Mouse (Mus musculus) heart, embryonic 16.5 days (tissue): Measurements from ENCODE around the gene Spg7. TPM values are rescaled to one million over a fixed set of nuclear protein-coding genes. Genes with fewer than 3 reads are reported as not detected.

ENCODE experiments used
- ATAC-seq: fragments of 200-750 bp; cut with Nextera tagmentation; replicated peaks from 2 replicates; pipeline ENCODE4 v1.8.0; 2017; ENCODE audit warnings: moderate number of reproducible peaks; ENCODE audit not compliant: insufficient read depth, low FRiP score; ENCODE audit errors: extremely low read depth
- H3K27ac ChIP-seq: fragments of 300-500 bp; sonication (generic); 2 replicates; pipeline ENCODE4 v1.5.1; 2014; ENCODE audit warnings: mild to moderate bottlenecking, low read length, control low read depth, moderate library complexity
- H3K27me3 ChIP-seq: fragments of 300-500 bp; sonication (generic); 2 replicates; pipeline ENCODE4 v1.6.1; 2014; ENCODE audit warnings: low read length, mixed read lengths; ENCODE audit not compliant: control insufficient read depth, insufficient read depth
- H3K36me3 ChIP-seq: fragments of 300-500 bp; sonication (generic); 2 replicates; pipeline ENCODE4 v1.6.1; 2014; ENCODE audit not compliant: control insufficient read depth, insufficient read depth
- H3K4me1 ChIP-seq: fragments of 300-500 bp; sonication (generic); 2 replicates; pipeline ENCODE4 v1.6.1; 2014; ENCODE audit warnings: low read length, mixed read lengths; ENCODE audit not compliant: control insufficient read depth, insufficient read depth
- H3K4me2 ChIP-seq: fragments of 300-500 bp; sonication (generic); 2 replicates; pipeline ENCODE4 v1.6.1; 2014; ENCODE audit warnings: low read depth, mild to moderate bottlenecking, control low read depth, low read length
- H3K4me3 ChIP-seq: fragments of 300-500 bp; sonication (generic); 2 replicates; pipeline ENCODE4 v1.5.1; 2014; ENCODE audit warnings: mild to moderate bottlenecking, control low read depth, low read length
- H3K9ac ChIP-seq: fragments of 300-500 bp; sonication (generic); 2 replicates; pipeline ENCODE4 v1.6.1; 2014; ENCODE audit warnings: low read length, control low read depth
- H3K9me3 ChIP-seq: fragments of 300-500 bp; sonication (generic); replicated peaks from 2 replicates; pipeline ENCODE4 v1.6.1; 2016; ENCODE audit warnings: low read length; ENCODE audit not compliant: control insufficient read depth
- WGBS: fragments of 180-500 bp; shearing (Covaris S2); extraction: QIAGEN DNeasy Blood & Tissue Kit; methylation state at CpG from one replicate; pipeline ENCODE4 v1.1.7; 2014; 5-methylcytosine and 5-hydroxymethylcytosine counted together
- polyA plus RNA-seq: library from polyadenylated mRNA; unstranded; fragments of >200 nt; fragmentation: Nextera tagmentation; extraction: Ambion mirVana; gene quantifications from 2 replicates; pipeline ENCODE4 v1.2.1, GENCODE M21; 2015

Spg7 gene
- polyA plus RNA-seq = 60.7 and 71.0 TPM in 2 replicates

DNA sequence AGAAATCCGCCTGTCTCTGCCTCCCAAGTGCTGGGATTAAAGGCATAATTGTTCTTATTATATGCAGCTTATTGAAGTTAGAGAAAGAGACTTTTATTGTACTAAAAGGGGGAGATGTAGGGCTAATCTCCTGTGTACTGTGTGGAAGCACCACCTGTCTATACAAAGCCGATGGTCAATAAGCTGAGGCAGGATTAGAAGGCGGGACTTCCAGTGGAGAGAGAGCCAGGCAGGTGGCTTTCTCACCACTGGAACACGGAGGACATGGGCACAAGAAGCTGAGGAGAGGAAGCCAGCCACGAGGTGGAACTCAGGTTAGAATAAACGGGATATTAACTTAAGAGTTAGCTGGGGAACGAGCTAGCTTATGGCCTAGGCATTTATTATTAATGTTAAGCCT is at the start of gene Spg7:
Gene Spg7, plus strand, starts transcription at position 222 of the 400 bp plus-strand sequence.
- H3K36me3 ChIP-seq = no peaks in the 10 kb centered on the region; the same call in 1 of the 2 replicates
- 76% methylated on average over 7 of the region's 7 CpGs for WGBS
- H3K4me2 ChIP-seq = no peak within 1 kb of the TSS
- H3K4me3 ChIP-seq = no peak within 1 kb of the TSS
- no peak for ATAC-seq
- H3K9ac ChIP-seq = no peak within 1 kb of the TSS; the same call in 1 of the 2 replicates
- no peaks in the 10 kb centered on the region for H3K9me3 ChIP-seq
- H3K4me1 ChIP-seq = peaks cover 17% of the 10 kb centered on the region
- H3K27me3 ChIP-seq = no peaks in the 10 kb centered on the region
- no peak within 1 kb of the TSS for H3K27ac ChIP-seq

DNA sequence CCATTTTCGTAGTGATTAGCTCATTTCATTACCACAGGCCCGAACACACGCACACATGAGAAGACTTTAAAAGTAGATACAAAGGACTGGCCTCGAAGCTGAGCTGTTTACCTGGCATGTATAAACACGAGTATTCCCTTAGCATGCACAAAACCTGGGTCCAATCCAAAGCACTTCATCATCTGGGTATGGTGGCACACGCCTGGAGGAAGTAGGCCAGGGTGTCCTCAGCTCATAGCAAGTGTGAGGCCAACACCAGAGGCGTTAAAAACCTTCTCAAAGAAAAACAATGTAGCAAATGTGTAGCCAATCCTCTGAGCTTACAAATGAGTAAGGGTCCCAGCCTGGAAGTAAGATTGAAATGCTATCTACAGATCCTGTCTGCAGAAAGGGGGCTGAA is 48.3 kb upstream of the Spg7 start:
- H3K4me1 ChIP-seq = peaks cover 25% of the 10 kb centered on the region
- no peaks in the 10 kb centered on the region for H3K27me3 ChIP-seq
- H3K9me3 ChIP-seq = no peaks in the 10 kb centered on the region
- no peak for ATAC-seq
- no peak overlapping the region for H3K4me2 ChIP-seq
- no peak overlapping the region for H3K4me3 ChIP-seq
- H3K36me3 ChIP-seq = 0 out of 2 replicates have a peak, but pooled peaks cover 5% of the 10 kb centered on the region
- H3K9ac ChIP-seq = no peak overlapping the region
- 69% methylated on average over 7 of the region's 7 CpGs for WGBS
- H3K27ac ChIP-seq = no peak overlapping the region

DNA sequence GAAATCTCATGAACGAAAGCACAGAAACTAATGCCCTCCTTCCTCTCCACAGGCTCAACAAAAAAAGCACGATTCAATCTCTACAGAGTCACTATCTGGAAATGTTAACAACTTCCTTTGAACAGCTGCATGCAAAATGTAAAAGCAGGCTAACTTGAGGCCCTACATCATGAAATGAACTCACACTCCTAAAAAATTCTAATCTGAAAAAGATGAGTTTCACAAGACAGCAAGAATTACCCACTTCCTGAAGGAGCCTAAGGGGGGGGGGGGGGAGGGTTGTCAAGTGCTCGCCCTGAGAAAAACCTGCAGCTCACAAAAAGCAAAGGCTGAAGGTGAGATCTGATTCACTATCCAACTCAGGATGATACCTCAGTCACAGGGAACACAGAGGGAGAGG is 47.7 kb upstream of the Spg7 start:
- WGBS = 38% methylated on average over 3 of the region's 3 CpGs
- H3K27me3 ChIP-seq = no peaks in the 10 kb centered on the region
- no peak overlapping the region for H3K9ac ChIP-seq
- ATAC-seq = no peak; the same call in 1 of the 2 replicates
- no peaks in the 10 kb centered on the region for H3K9me3 ChIP-seq
- H3K27ac ChIP-seq = no peak overlapping the region
- no peak overlapping the region for H3K4me3 ChIP-seq
- H3K4me2 ChIP-seq = no peak overlapping the region
- peaks cover 26% of the 10 kb centered on the region for H3K4me1 ChIP-seq
- 0 out of 2 replicates have a peak, but pooled peaks cover 5% of the 10 kb centered on the region for H3K36me3 ChIP-seq

DNA sequence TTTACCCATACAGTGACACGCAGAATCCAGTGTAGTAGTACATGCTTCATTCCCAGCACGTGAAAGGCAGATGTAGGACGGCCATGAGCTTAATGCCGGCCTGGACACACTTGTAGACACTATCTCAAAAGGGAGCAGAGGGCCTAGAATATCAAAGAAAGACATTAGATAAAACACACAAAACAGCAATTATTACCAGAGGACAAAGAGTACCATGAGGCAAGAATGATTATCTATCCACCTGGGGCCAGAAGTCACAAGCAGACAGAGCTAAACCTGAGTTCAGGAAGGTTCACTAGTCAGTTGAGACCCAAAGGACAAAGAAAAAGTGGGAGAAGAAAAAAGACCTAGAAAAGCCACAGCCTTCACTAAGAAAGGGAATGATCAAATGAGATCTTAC is 45.6 kb upstream of the Spg7 start:
- H3K27ac ChIP-seq = no peak overlapping the region
- H3K36me3 ChIP-seq = 0 out of 2 replicates have a peak, but pooled peaks cover 5% of the 10 kb centered on the region
- no peaks in the 10 kb centered on the region for H3K27me3 ChIP-seq
- ATAC-seq = no peak
- no peak overlapping the region for H3K4me3 ChIP-seq
- H3K9me3 ChIP-seq = no peaks in the 10 kb centered on the region
- H3K9ac ChIP-seq = no peak overlapping the region
- H3K4me1 ChIP-seq = peaks cover 43% of the 10 kb centered on the region
- no peak overlapping the region for H3K4me2 ChIP-seq
- WGBS = 73% methylated on average over 4 of the region's 4 CpGs

DNA sequence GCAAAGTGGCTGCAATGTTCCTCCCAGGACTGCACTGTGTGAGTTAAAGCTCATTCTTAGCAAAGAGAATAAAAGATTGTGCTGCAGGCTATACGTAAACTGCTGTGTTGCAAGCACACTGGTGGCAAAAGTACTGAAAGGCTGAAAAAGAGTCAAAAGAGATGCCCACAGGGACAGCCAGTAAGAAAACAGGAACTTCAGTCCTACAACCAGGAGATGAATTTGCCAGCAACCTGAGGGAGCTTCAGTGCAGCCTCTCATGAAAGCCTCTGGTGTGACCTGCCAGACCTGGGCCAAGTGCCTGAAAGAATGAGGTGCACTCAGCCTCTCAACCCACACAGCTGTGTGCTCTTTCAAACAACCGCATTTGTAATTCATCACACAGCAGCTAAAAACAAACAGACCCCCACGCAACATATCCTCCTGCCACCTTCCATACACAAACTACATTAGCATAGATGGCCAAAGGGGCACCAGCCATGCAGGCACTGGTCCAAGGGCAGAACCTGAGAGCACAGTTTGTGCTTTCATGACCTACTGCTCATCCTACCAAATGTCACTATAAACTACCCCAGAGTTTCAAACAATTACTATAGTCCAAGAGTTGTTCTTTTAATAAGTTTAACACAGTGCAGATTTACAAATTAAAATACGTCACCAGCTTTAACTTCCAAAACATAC is 44.1 kb upstream of the Spg7 start:
- Histone ChIP-seq H3K27ac (no peak overlapping the region), H3K4me2 (no peak overlapping the region), H3K9ac (no peak overlapping the region), H3K9me3 (no peaks in the 10 kb centered on the region), H3K36me3 (0 out of 2 replicates have a peak, but pooled peaks cover 4% of the 10 kb centered on the region), H3K4me3 (no peak overlapping the region), H3K27me3 (no peaks in the 10 kb centered on the region), H3K4me1 (peaks cover 48% of the 10 kb centered on the region)
- WGBS = 69% methylated on average over 4 of the region's 4 CpGs
- ATAC-seq = no peak

DNA sequence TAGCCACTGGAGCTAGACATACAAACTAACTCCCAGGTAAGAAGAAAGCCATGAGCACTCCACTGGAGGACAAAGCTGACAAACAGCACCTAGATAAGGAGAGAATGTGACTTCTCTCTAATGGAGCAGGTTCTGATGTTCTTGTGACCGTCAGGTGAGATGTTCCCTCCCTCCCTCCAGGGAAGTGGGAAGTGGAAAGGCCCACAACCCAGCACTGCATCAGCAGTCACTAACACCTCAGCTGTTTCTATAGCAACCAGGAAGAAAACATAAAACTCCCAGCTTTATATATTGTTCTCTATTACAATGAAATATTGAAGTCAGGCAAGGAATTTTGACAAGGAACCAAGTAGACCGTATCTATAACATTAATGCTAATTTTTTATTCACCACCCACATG is 42.7 kb upstream of the Spg7 start:
- Histone ChIP-seq H3K27me3 (no peaks in the 10 kb centered on the region), H3K4me1 (peaks cover 39% of the 10 kb centered on the region), H3K36me3 (0 out of 2 replicates have a peak, but pooled peaks cover 4% of the 10 kb centered on the region), H3K9ac (no peak overlapping the region), H3K4me2 (no peak overlapping the region), H3K27ac (no peak overlapping the region), H3K9me3 (no peaks in the 10 kb centered on the region), H3K4me3 (no peak overlapping the region)
- ATAC-seq = no peak
- WGBS = 65% methylated on average over 2 of the region's 2 CpGs

DNA sequence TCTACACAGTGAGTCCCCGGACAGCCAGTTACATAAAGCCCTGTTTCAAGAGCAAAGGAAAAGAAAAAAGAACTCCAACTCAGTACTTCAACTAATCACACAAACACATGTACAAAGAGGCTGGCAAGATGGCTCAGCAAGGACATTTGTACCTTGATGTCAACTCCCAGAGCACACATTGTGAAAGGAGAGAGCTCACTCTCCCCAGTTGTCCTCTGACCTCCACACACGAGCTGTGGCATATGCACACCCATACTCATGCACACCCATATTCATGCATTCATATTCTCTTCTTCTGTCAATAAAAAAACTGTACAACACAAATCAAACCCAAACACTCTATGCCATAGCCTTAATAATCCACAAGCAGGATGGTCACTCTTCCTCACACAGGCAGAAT is 41.9 kb upstream of the Spg7 start:
- no peak for ATAC-seq
- Histone ChIP-seq H3K9me3 (no peaks in the 10 kb centered on the region), H3K27ac (peak overlapping the region; percentile 38; the same call in 1 of the 2 replicates), H3K4me3 (no peak overlapping the region), H3K9ac (no peak overlapping the region), H3K4me1 (peaks cover 41% of the 10 kb centered on the region), H3K4me2 (no peak overlapping the region), H3K27me3 (no peaks in the 10 kb centered on the region), H3K36me3 (0 out of 2 replicates have a peak, but pooled peaks cover 4% of the 10 kb centered on the region)
- 63% methylated on average over 2 of the region's 2 CpGs for WGBS

DNA sequence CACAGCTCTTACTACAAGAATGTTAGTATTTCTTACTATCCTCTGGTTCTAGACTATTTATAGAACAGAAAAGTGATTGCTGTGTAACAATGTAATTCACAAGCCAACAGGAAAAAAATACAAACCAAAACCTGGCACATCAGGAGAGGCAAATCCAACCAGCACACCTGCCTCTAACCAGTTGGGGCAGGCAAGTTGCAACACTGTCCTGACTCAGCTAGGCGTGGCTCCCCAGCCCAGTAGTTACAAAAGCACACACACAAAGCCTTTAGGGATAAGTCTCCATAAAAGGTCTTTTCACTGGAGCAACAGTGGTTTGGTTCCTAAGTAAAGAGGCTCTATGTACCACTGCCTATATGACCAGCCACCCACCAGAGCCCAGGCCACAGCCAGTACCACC is 41.5 kb upstream of the Spg7 start:
- ATAC-seq = no peak
- 78% methylated on average over 1 of the region's 1 CpGs for WGBS
- Histone ChIP-seq H3K9me3 (no peaks in the 10 kb centered on the region), H3K4me2 (no peak overlapping the region), H3K27me3 (no peaks in the 10 kb centered on the region), H3K4me1 (peaks cover 41% of the 10 kb centered on the region), H3K9ac (no peak overlapping the region), H3K27ac (peak overlapping the region; percentile 38; the same call in 1 of the 2 replicates), H3K36me3 (0 out of 2 replicates have a peak, but pooled peaks cover 4% of the 10 kb centered on the region), H3K4me3 (no peak overlapping the region)

DNA sequence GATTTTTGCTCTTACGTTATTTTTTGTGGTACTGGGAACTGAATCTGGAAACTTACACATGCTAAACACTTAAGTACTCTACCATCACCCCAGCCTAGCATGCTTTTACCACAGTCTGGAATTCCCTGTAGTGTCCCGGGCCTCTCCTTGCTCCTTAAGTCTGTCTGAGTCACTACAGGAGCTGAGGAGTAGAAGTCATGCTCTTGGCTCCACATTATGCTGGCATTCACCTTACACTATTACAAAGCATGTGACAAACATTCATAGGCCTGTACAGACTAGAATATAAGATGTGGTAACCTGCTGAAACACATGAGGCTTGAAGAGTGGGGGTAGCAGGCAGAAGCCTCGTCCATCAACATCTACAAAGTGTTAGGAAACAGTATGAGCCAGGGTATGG is 40.0 kb upstream of the Spg7 start:
- peak overlapping the region; percentile 39 for H3K27ac ChIP-seq
- no peak for ATAC-seq
- H3K4me2 ChIP-seq = no peak overlapping the region
- no peaks in the 10 kb centered on the region for H3K9me3 ChIP-seq
- H3K4me1 ChIP-seq = peaks cover 37% of the 10 kb centered on the region
- 62% methylated on average over 3 of the region's 3 CpGs for whole genome bisulfite sequencing
- no peaks in the 10 kb centered on the region for H3K36me3 ChIP-seq
- H3K27me3 ChIP-seq = no peaks in the 10 kb centered on the region
- H3K4me3 ChIP-seq = no peak overlapping the region
- H3K9ac ChIP-seq = no peak overlapping the region
